Mouse (Mus musculus) spleen, adult 12 weeks (tissue): Measurements from ENCODE around the gene Zc3h12a.

Experiments used
- DNase-seq: peaks from one replicate; pipeline ENCODE4 v3.0.0; 2022; ENCODE audit warnings: low spot score

Gene Zc3h12a

DNA sequence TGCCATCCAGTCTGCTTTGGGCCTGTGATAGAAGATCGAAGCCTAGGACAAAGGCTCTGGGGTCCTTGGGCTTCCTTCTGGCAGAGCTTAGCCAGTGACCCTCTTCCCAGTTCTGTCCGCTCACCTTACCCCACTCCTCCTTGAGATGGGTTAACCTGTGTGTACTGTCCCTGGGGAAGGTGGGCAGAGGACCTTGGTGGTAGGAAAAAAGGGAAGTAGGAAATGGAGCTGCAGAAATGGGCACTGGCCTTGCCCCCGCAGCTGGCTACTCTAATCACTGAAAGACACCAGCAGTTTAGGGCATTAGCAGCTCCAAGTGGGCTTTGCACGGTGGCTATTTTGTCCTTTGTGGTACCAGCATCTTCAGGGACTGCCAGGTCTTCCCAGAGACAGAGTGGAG is 12.6 kb downstream of the Zc3h12a start:
- no peak for DNase-seq

DNA sequence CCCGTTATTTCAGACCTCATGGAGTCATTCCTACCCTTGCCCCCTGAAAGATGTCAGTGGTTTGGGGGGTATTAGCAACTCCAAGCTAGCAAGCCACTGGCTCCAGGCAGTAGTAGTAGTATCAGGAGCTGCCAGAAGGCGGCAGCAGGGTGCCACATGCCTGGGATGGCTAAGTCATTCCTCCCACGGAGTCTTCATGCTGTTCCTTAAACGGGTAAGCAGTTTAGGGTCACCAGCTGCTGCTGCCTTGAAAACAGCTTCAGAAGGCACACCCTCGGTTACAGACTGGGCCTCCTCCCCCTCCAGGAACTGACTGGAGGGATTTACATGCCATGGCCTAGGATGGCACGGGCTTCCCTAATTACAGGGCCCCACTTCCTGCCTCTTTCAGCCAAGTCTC is 13.0 kb downstream of the Zc3h12a start:
- DNase-seq: peak; percentile 52

DNA sequence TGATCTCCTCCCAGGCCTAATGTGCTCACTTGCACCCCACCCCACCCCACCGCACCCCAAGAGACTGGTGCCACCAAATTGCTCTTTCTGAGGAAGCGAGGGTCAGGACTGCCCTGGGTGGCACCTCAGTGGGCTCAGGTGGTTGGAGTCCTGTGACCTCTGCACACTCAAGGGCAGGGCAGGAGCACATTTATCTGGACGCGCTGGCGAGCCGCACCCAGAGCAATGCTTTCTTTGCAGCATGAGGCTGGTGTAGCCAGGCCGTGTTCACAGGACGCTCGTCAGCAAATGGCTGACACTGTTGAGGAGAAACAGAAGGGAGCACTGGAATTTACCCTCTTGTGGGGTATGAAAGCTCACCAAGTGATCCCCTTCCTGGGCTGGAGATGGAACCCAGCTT is 22.3 kb downstream of the Zc3h12a start:
- no peak for DNase-seq

DNA sequence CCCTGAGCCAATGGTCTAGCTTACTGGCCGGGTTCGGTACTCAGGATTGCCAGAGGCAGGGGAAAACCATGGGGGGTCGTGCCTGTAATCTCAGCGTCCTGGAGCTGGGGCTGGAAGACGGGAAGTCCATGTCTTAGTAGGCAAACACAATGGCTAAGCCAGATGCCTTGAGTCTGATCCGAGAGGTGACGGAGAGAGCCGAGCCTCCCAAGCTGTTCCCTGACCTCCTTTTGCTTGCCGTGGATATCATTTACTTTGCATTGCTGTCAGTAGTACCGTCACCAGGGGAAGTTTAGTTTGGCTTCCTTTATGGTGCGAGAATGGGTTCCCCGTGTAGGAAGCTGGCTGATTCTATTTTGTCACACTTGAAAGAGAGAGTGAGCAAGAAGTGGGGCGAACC is 26.3 kb downstream of the Zc3h12a start:
- DNase-seq: no peak

DNA sequence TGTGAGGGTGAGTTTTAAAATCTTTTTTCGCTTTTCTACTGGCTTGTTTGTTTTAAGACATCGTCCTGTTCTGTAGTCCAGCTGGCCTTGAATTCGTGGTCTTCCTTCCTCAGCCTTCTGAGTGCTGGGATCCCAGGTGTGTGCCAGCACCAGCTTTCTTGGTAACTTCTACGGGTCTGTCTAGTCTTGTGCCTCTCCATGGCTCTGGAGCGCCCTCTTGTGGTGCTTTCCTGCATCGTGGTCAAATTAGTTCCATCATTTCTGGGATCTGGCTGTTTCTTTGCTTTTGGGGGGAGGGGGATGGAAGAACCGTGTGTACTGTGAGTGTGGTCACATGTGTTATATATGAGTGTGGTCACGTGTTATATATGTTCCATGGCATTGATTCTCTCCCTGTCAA is 28.2 kb downstream of the Zc3h12a start:
- DNase-seq: peak; percentile 75

DNA sequence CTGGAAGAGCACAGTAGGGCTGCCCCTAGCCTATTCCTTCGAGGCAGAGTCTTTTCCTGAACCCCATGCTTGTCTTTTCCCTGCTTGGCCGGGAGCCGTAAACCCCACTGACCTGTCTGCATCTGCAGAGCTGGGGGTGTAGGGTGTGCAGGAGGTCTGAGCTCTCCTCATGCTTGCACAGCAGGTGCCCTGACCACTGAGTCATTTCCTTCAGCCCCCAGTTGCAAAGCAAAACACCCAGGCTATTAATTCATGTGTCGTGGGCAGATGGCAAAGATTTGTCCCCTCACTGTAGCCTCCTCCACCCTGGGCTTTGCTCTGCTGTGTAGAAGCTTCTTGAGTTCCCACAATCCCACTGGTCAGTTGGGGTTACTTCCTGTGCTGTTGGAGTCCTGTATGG is 30.2 kb downstream of the Zc3h12a start:
- no peak for DNase-seq

DNA sequence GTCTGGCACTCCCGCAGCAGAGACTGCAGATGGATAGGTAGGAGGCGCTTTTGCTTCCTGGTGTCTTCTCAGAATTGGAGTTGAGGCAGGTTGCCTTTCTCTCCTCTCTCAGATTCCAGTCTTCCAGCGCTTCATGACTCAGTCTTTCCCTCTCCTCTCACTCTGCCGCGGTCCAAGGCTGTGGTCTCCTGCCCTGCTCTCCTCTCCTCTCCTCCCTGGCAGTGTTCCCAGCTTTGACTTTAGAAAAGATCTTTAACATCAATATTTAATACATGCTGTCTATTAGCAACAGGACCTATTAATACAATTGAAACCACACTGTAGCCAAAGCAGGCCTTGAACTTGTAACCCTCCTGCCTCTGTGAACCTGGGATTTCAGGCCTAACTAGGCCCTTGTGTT is 31.6 kb downstream of the Zc3h12a start:
- no peak for DNase-seq

DNA sequence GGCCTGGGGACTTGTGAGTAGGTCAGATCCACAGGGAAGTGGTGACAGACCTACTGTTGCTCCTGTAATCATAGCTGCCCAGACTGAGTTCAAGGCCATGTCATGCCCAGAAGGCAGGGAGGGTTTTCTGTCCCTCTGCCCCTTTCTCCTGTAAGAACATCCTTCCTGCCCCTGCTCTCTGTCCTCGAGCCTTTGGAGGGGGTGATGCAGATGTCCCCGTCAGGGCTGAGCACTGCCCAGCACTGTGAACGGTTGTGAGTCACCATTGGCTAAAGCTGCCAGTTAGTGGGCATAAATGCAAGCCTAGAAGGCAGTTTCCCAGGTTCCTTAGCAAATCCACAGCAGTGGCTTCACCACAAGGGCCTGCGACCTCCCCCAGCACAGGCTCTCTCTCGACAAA is 34.6 kb downstream of the Zc3h12a start:
- DNase-seq: no peak

DNA sequence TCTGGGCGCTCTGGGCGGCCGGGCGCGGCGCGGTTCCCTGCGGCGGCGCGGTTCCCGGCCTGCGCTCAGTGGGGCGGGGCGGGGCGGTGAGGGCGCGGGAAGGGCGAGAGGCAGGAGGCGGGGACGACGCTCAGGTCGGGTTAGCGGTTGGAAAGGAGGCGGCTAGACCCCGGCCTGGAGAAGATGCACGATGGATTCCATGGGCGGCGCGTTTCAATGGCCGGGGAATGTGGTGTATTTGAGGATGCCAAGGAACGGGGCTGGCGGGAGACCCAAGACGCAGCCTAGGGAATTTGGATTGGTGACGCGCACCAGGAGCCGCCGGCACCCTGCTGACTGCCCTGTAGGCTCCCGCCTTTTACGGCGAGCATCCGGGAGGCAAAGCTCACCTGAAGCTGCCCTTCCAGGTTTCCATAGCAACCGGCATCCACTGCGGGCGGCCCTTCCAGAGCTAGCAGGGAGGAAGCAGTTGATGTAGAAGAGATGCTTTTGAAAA is 42.2 kb downstream of the Zc3h12a start:
- DNase-seq: no peak

DNA sequence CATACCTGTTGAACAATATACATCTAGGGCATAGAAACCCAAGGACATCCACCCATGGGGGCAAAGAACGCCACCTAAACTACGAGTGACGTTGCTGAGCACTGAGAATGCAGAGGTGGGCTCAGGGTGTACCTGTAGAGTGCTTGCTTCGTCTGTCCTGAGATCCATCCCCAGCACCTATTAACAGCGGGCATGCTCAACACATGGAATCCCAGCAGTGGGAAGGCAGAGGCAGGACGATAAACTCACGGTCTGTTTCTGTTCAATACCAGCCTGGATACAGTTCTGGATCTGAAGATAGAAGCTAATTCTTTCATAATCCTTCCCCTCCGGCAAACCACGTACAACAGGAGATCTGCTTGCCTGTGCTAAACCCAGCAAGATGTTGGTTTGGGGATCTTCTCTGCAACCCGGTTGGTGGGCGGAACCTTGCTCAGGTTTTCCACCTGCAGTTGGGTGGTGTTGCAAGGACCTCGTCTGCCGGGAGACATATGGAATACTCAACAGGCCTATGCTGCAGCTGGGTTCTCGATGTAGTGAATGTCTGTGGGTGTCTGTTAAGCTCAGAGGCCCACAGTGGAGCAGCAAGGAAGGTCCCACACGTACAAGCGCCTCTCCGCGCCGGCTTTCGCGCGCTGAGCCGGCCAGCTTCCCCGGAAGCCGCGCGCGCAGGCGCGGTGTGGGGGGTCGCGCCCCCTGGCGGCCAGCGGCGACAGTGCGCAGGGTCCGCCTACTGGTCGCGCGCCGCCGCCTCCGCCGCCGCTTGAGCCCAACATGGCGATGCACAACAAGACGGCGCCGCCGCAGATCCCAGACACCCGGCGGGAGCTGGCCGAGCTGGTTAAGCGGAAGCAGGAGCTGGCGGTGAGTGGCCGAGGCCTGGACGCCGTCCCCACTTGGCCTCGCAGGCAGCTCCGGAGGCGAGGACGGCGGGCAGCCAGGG is 43.0 kb downstream of the Zc3h12a start, which contains the start of gene Meaf6:
Gene Meaf6 (plus strand): TSS at position 732 of the 943 bp plus-strand sequence.
- peak; percentile 94 for DNase-seq

DNA sequence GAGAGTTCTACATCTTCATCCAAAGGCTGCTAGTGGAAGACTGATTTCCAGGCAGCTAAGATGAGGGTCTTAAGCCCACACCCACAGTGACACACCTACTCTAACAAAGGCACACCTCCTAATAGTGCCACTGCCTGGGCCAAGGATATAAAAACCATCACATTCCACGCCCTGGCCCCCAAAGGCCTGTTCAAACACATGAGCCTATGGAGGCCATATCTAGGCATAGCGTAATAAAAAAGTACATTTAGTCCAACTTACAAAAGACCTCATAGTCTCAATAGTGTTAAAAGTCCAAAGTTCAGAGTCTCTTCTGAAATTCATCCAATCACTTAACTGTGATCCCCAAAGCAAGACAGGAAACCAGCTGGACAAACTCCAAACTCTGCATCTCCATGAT is 48.9 kb downstream of the Zc3h12a start:
- DNase-seq: no peak

DNA sequence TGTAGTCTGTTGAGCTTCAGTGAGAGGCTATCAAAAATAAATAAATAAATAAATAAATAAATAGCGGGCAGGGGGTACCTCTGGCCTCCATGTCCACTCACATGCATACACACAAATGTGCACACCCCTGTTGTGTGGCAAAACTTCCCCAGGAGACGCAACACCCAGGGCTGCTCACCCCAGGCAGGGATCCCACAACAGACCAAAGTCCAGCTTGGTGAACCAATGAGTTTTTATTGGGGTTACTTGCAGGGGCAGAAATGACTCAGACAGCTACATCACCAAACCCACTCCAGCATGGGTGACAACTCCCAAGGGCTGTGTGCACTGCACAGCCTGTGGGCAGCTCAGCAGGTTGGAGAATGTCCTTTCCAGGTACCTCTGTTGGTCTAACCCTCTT is 49.9 kb downstream of the Zc3h12a start:
- no peak for DNase-seq
